Mouse (Mus musculus): ENCODE results near the gene Klhl2. TPM values are rescaled to one million over a fixed set of nuclear protein-coding genes. Genes with fewer than 3 reads are reported as not detected.

Klhl2 gene
- polyA plus RNA-seq, 1 experiment, result 44.9 TPM

GRCm38 (mm10) chr8:64829391-64829790 is 20.4 kb downstream of the Klhl2 start:
- TF ChIP-seq CTCF (IDR thresholded peaks at IDR 0.05; ENCODE audit: borderline replicate concordance, extremely low read depth, insufficient read depth, insufficient read length) (no peak), POLR2A (IDR thresholded peaks at IDR 0.05; ENCODE audit: borderline replicate concordance, extremely low read depth, insufficient read depth, insufficient read length, poor library complexity, severe bottlenecking) (no peak)
- no peak for DNase-seq (ENCODE audit: low read depth)

- no peak for TF ChIP-seq POLR2A (IDR thresholded peaks at IDR 0.05; ENCODE audit: borderline replicate concordance, extremely low read depth, insufficient read depth, insufficient read length, poor library complexity, severe bottlenecking)
- TF ChIP-seq CTCF (IDR thresholded peaks at IDR 0.05; ENCODE audit: borderline replicate concordance, extremely low read depth, insufficient read depth, insufficient read length), result no peak
- no peak for DNase-seq (ENCODE audit: low read depth)
Observed at GRCm38 (mm10) chr8:64828466-64828865, 21.4 kb downstream of the Klhl2 start.

- DNase-seq (ENCODE audit: low read depth), result peak; percentile 25
- no peak for TF ChIP-seq CTCF (IDR thresholded peaks at IDR 0.05; ENCODE audit: borderline replicate concordance, extremely low read depth, insufficient read depth, insufficient read length)
- no peak for TF ChIP-seq POLR2A (IDR thresholded peaks at IDR 0.05; ENCODE audit: borderline replicate concordance, extremely low read depth, insufficient read depth, insufficient read length, poor library complexity, severe bottlenecking)
Observed at GRCm38 (mm10) chr8:64827356-64827755, 22.5 kb downstream of the Klhl2 start.

- no peak for DNase-seq (ENCODE audit: low read depth)
- TF ChIP-seq CTCF (IDR thresholded peaks at IDR 0.05; ENCODE audit: borderline replicate concordance, extremely low read depth, insufficient read depth, insufficient read length), result no peak
- no peak for TF ChIP-seq POLR2A (IDR thresholded peaks at IDR 0.05; ENCODE audit: borderline replicate concordance, extremely low read depth, insufficient read depth, insufficient read length, poor library complexity, severe bottlenecking)
Observed at GRCm38 (mm10) chr8:64826461-64826860, 23.4 kb downstream of the Klhl2 start.

GRCm38 (mm10) chr8:64823905-64824304 is 25.9 kb downstream of the Klhl2 start:
- TF ChIP-seq POLR2A (IDR thresholded peaks at IDR 0.05; ENCODE audit: borderline replicate concordance, extremely low read depth, insufficient read depth, insufficient read length, poor library complexity, severe bottlenecking) (no peak), CTCF (IDR thresholded peaks at IDR 0.05; ENCODE audit: borderline replicate concordance, extremely low read depth, insufficient read depth, insufficient read length) (no peak)
- no peak for DNase-seq (ENCODE audit: low read depth)

GRCm38 (mm10) chr8:64820940-64821339 is 28.9 kb downstream of the Klhl2 start:
- no peak for DNase-seq (ENCODE audit: low read depth)
- TF ChIP-seq CTCF (IDR thresholded peaks at IDR 0.05; ENCODE audit: borderline replicate concordance, extremely low read depth, insufficient read depth, insufficient read length) (no peak), POLR2A (IDR thresholded peaks at IDR 0.05; ENCODE audit: borderline replicate concordance, extremely low read depth, insufficient read depth, insufficient read length, poor library complexity, severe bottlenecking) (no peak)

GRCm38 (mm10) chr8:64811790-64812189 is 38.0 kb downstream of the Klhl2 start:
- TF ChIP-seq POLR2A (IDR thresholded peaks at IDR 0.05; ENCODE audit: borderline replicate concordance, extremely low read depth, insufficient read depth, insufficient read length, poor library complexity, severe bottlenecking), result no peak
- TF ChIP-seq CTCF (IDR thresholded peaks at IDR 0.05; ENCODE audit: borderline replicate concordance, extremely low read depth, insufficient read depth, insufficient read length), result no peak
- no peak for DNase-seq (ENCODE audit: low read depth)

- no peak for TF ChIP-seq CTCF (IDR thresholded peaks at IDR 0.05; ENCODE audit: borderline replicate concordance, extremely low read depth, insufficient read depth, insufficient read length)
- TF ChIP-seq POLR2A (IDR thresholded peaks at IDR 0.05; ENCODE audit: borderline replicate concordance, extremely low read depth, insufficient read depth, insufficient read length, poor library complexity, severe bottlenecking), result no peak
- no peak for DNase-seq (ENCODE audit: low read depth)
Observed at GRCm38 (mm10) chr8:64811083-64811482, 38.7 kb downstream of the Klhl2 start.

GRCm38 (mm10) chr8:64806558-64806957 is 43.3 kb downstream of the Klhl2 start:
- DNase-seq (ENCODE audit: low read depth), result no peak
- TF ChIP-seq CTCF (IDR thresholded peaks at IDR 0.05; ENCODE audit: borderline replicate concordance, extremely low read depth, insufficient read depth, insufficient read length) (no peak), POLR2A (IDR thresholded peaks at IDR 0.05; ENCODE audit: borderline replicate concordance, extremely low read depth, insufficient read depth, insufficient read length, poor library complexity, severe bottlenecking) (no peak)

- DNase-seq (ENCODE audit: low read depth), result no peak
- TF ChIP-seq POLR2A (IDR thresholded peaks at IDR 0.05; ENCODE audit: borderline replicate concordance, extremely low read depth, insufficient read depth, insufficient read length, poor library complexity, severe bottlenecking) (no peak), CTCF (IDR thresholded peaks at IDR 0.05; ENCODE audit: borderline replicate concordance, extremely low read depth, insufficient read depth, insufficient read length) (no peak)
Observed at GRCm38 (mm10) chr8:64804971-64805370, 44.8 kb downstream of the Klhl2 start.

- no peak for TF ChIP-seq CTCF (IDR thresholded peaks at IDR 0.05; ENCODE audit: borderline replicate concordance, extremely low read depth, insufficient read depth, insufficient read length)
- DNase-seq (ENCODE audit: low read depth), result no peak
Observed at GRCm38 (mm10) chr8:64799306-64799705, 50.5 kb downstream of the Klhl2 start.

GRCm38 (mm10) chr8:64798503-64798902 is 51.3 kb downstream of the Klhl2 start:
- no peak for DNase-seq (ENCODE audit: low read depth)
- TF ChIP-seq CTCF (IDR thresholded peaks at IDR 0.05; ENCODE audit: borderline replicate concordance, extremely low read depth, insufficient read depth, insufficient read length) (no peak), POLR2A (IDR thresholded peaks at IDR 0.05; ENCODE audit: borderline replicate concordance, extremely low read depth, insufficient read depth, insufficient read length, poor library complexity, severe bottlenecking) (no peak)

- DNase-seq (ENCODE audit: low read depth), result no peak
- TF ChIP-seq POLR2A (IDR thresholded peaks at IDR 0.05; ENCODE audit: borderline replicate concordance, extremely low read depth, insufficient read depth, insufficient read length, poor library complexity, severe bottlenecking) (no peak), CTCF (IDR thresholded peaks at IDR 0.05; ENCODE audit: borderline replicate concordance, extremely low read depth, insufficient read depth, insufficient read length) (no peak)
Observed at GRCm38 (mm10) chr8:64797751-64798150, 52.1 kb downstream of the Klhl2 start.

All from brain, embryonic 14.5 days (tissue).